Mouse (Mus musculus) embryonic facial prominence, embryonic 11.5 days (tissue): Measurements from ENCODE around the gene Crim1. TPM values are rescaled to one million over a fixed set of nuclear protein-coding genes. Genes with fewer than 3 reads are reported as not detected.

Source experiments
- ATAC-seq: fragments of 200-750 bp; cut with Nextera tagmentation; replicated peaks from 2 replicates; pipeline ENCODE4 v1.8.0; 2017; ENCODE audit warnings: low read depth; ENCODE audit not compliant: insufficient number of reproducible peaks, low FRiP score, low TSS enrichment
- DNase-seq: peaks from one replicate; pipeline ENCODE4 v3.0.0-alpha.2; 2015; ENCODE audit warnings: low spot score
- H3K27ac ChIP-seq: fragments of 300-500 bp; sonication (generic); replicated peaks from 2 replicates; pipeline ENCODE4 v1.5.1; 2014; ENCODE audit warnings: mild to moderate bottlenecking, low read depth, low read length, control low read depth
- H3K27me3 ChIP-seq: fragments of 300-500 bp; sonication (generic); 2 replicates; pipeline ENCODE4 v1.6.1; 2014; ENCODE audit warnings: mild to moderate bottlenecking, low read length, moderate library complexity, mixed read lengths; ENCODE audit not compliant: control insufficient read depth, insufficient read depth
- H3K36me3 ChIP-seq: fragments of 300-500 bp; sonication (generic); replicated peaks from 2 replicates; pipeline ENCODE4 v1.6.1; 2014; ENCODE audit warnings: low read depth, mild to moderate bottlenecking, low read length, moderate library complexity, mixed read lengths; ENCODE audit not compliant: control insufficient read depth, insufficient read depth
- H3K4me1 ChIP-seq: fragments of 300-500 bp; sonication (generic); 2 replicates; pipeline ENCODE4 v1.6.1; 2014; ENCODE audit warnings: low read length, mixed read lengths; ENCODE audit not compliant: control insufficient read depth, insufficient read depth
- H3K4me2 ChIP-seq: fragments of 300-500 bp; sonication (generic); 2 replicates; pipeline ENCODE4 v1.6.1; 2014; ENCODE audit warnings: low read depth, mild to moderate bottlenecking, control low read depth, low read length, moderate library complexity
- H3K4me3 ChIP-seq: fragments of 300-500 bp; sonication (generic); 2 replicates; pipeline ENCODE4 v1.5.1; 2014; ENCODE audit warnings: low read depth, low read length, control low read depth
- H3K9ac ChIP-seq: fragments of 300-500 bp; sonication (generic); replicated peaks from 2 replicates; pipeline ENCODE4 v1.6.1; 2014; ENCODE audit warnings: mild to moderate bottlenecking, control low read depth, low read length
- H3K9me3 ChIP-seq: fragments of 300-500 bp; sonication (generic); replicated peaks from 2 replicates; pipeline ENCODE4 v1.6.1; 2016; ENCODE audit warnings: mild to moderate bottlenecking, low read length, inconsistent platforms, mixed read lengths; ENCODE audit not compliant: control insufficient read depth
- WGBS: fragments of 180-500 bp; shearing (Covaris S2); extraction: QIAGEN DNeasy Blood & Tissue Kit; methylation state at CpG from one replicate; pipeline ENCODE4 v1.1.7; 2014; 5-methylcytosine and 5-hydroxymethylcytosine counted together
- polyA plus RNA-seq: library from polyadenylated mRNA; unstranded; fragments of >200 nt; fragmentation: Nextera tagmentation; extraction: Ambion mirVana; gene quantifications from 2 replicates; pipeline ENCODE4 v1.2.1, GENCODE M21; 2014

Crim1 gene
- polyA plus RNA-seq, 1 experiment from 2014 or later = 3.3 TPM

DNA sequence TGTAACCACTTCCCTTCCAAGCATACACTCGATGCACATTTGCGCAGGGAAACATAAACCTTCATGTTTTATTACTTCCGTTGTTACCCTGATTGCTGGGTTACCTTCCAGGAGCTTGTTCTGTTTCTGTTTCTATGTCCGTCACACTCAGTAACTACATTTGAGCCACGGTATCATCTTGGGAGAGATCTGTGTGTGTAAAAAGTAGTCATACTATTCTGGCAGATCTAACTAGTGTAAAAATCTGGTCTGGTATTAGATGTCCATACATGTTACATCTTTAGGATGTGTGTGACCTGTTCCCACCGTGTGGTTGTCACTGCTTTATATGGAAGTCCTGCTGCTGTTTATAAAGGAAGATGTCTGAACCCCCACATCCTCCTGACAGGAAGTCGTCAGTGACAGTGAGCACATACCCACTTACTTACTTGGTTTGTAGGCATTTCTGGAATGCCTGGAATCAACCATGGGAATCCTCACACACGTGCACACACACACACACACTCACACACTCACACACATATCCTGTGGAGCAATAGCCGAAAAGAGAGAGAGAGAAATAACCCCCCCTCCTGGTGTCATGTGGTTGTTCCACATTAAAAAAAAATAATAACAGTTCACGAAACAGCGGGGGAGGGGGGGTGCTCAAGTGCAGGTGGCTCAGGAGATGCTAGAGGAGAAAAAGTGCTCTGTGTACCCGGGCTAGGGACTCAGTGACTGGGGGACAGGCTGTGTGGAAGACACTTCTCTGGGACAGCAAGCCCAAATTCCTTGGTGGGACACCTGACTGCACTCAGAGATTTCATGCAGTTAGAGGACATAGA is 151.8 kb downstream of the Crim1 start:
- Histone ChIP-seq H3K4me3 (no peak overlapping the region), H3K27ac (no peak overlapping the region), H3K4me2 (no peak overlapping the region), H3K36me3 (no peaks in the 10 kb centered on the region), H3K9ac (no peak overlapping the region), H3K9me3 (no peaks in the 10 kb centered on the region), H3K4me1 (no peaks in the 10 kb centered on the region), H3K27me3 (no peaks in the 10 kb centered on the region)
- no peak for DNase-seq
- 75% methylated on average over 12 of the region's 12 CpGs for WGBS
- no peak for ATAC-seq

DNA sequence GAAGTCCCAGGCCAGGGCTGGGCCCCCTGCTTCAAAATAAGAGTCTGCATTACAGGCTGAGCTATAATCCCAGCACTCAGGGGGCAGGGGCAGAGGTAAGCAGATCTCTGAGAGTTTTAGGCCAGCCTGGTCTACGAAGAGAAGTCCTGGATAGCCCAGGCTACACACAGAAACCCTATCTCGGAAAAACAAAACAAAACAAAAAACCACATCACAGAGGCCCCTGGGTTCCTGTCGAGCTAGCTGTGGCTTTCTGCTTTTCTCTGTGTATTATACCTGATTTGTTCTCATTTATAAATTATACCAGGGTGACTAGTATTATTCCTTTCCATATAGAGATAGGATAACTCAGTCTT is 152.4 kb downstream of the Crim1 start:
- H3K4me1 ChIP-seq = no peaks in the 10 kb centered on the region
- no peak for DNase-seq
- H3K9me3 ChIP-seq = no peaks in the 10 kb centered on the region
- no peaks in the 10 kb centered on the region for H3K27me3 ChIP-seq
- no peak for ATAC-seq
- H3K4me3 ChIP-seq = no peak overlapping the region
- H3K4me2 ChIP-seq = no peak overlapping the region
- no peak overlapping the region for H3K27ac ChIP-seq
- H3K36me3 ChIP-seq = no peaks in the 10 kb centered on the region
- WGBS = 78% methylated on average over 3 of the region's 3 CpGs
- H3K9ac ChIP-seq = no peak overlapping the region

DNA sequence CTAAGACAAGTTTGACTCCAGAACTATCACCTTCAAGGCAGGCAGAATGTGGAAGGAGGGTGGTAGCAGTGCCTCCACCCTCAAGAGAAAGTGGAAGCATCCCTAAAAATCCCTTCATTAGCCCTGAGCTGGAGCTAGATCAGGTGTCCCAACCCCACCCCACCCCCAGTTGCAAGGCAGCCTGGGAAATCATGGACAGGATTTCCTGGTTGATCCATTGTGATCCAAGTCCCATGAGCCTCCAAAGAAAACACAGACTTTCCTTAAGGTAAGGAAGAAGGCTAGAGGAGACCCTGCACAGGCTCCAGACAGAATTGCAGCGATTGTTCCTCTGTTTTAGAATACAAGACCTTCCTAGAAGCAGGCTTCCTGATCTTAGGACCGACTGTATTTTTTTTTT is 154.4 kb downstream of the Crim1 start:
- no peaks in the 10 kb centered on the region for H3K9me3 ChIP-seq
- no peak overlapping the region for H3K27ac ChIP-seq
- ATAC-seq (no peak), DNase-seq (no peak)
- no peaks in the 10 kb centered on the region for H3K36me3 ChIP-seq
- no peaks in the 10 kb centered on the region for H3K27me3 ChIP-seq
- H3K4me2 ChIP-seq = no peak overlapping the region
- WGBS = 79% methylated on average over 2 of the region's 2 CpGs
- H3K4me3 ChIP-seq = no peak overlapping the region
- no peak overlapping the region for H3K9ac ChIP-seq
- no peaks in the 10 kb centered on the region for H3K4me1 ChIP-seq

DNA sequence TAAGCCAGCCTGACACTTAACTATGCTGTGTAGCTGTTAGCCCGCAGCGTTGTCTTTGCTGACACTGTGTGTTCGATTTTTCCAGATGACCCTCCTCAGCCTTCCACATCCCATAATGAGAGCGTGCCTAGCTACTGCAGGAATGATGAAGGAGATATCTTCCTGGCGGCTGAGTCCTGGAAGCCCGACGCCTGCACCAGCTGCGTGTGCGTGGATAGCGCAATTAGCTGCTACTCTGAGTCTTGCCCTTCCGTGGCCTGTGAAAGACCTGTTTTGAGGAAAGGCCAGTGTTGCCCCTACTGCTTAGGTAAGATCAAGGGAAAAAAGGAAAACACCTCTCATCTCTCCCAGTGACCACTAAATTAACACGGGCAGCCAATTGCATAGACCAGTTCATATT is 154.8 kb downstream of the Crim1 start:
- DNase-seq (no peak), ATAC-seq (no peak)
- H3K27me3 ChIP-seq = no peaks in the 10 kb centered on the region
- H3K36me3 ChIP-seq = no peaks in the 10 kb centered on the region
- no peak overlapping the region for H3K4me3 ChIP-seq
- H3K4me2 ChIP-seq = no peak overlapping the region
- no peak overlapping the region for H3K9ac ChIP-seq
- no peaks in the 10 kb centered on the region for H3K9me3 ChIP-seq
- H3K27ac ChIP-seq = no peak overlapping the region
- H3K4me1 ChIP-seq = no peaks in the 10 kb centered on the region
- 84% methylated on average over 12 of the region's 12 CpGs for WGBS

DNA sequence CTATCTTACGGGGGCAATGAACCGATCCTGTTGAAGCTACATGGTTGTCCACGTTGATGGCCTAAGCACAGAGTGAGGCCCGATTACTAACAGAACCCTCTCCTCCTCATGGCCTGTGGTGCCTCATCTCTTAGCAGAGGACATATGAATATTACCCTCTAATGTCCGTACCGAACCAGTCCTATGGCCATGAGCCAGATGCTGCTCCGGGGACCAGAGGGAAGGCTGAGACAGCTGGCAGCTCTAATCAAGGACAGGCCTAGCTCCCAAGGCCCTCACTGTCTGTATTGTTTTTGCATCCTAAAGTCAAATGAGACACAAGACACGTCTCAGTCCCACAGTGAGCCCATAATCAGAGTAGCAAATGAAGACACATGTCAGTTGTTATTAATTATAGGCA is 155.6 kb downstream of the Crim1 start:
- Histone ChIP-seq H3K27me3 (no peaks in the 10 kb centered on the region), H3K9ac (no peak overlapping the region), H3K4me2 (no peak overlapping the region), H3K4me3 (no peak overlapping the region), H3K27ac (no peak overlapping the region), H3K36me3 (no peaks in the 10 kb centered on the region), H3K4me1 (no peaks in the 10 kb centered on the region), H3K9me3 (no peaks in the 10 kb centered on the region)
- DNase-seq (no peak), ATAC-seq (no peak)
- 75% methylated on average over 8 of the region's 8 CpGs for WGBS

DNA sequence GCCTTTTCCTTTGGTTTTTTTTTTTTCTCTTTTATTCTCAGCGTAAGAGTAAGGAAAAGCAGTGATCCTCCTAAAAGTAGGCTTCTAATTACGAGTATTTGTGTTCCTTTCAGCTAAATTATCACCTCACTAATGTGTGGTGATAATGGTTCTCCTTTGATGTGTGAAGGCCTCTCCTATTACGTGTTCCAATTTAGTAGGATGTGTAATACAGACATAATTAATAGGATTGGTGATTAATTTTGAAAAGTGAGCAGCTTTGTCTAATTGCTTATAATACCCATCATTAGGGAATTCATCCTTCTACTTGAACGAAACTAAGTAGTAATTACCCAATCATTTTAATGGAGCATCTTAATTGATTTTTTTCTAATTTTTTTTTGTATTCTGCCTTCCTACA is 157.7 kb downstream of the Crim1 start:
- Histone ChIP-seq H3K4me3 (no peak overlapping the region), H3K36me3 (no peaks in the 10 kb centered on the region), H3K27ac (no peak overlapping the region), H3K9me3 (no peaks in the 10 kb centered on the region), H3K9ac (no peak overlapping the region), H3K4me2 (no peak overlapping the region), H3K4me1 (no peaks in the 10 kb centered on the region), H3K27me3 (no peaks in the 10 kb centered on the region)
- no peak for ATAC-seq
- 67% methylated on average over 4 of the region's 4 CpGs for WGBS
- no peak for DNase-seq

DNA sequence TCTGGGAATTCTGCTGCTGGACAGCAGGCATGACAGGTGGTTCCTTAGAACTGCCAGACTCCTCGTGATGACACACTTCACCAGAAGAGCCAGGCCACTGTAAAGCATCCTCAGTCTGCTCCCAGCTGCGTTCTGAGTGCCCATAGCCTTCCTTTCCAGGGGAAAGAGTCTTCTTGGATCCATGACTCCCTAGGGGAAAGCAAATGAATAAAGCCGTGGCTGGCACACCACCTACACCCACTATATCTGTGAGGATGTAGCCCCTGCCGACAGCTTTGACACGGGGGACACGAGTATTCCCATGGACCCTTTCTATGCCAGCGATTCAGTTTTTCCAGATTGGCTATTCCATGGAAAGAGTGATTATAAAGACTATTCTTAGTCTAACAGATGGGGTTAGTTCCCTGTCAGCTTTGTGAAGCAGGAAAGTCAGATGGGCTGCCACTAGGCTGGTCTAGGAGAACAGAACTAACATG is 158.2 kb downstream of the Crim1 start:
- Histone ChIP-seq H3K4me2 (no peak overlapping the region), H3K4me3 (no peak overlapping the region), H3K9ac (no peak overlapping the region), H3K27ac (no peak overlapping the region), H3K4me1 (no peaks in the 10 kb centered on the region), H3K36me3 (no peaks in the 10 kb centered on the region), H3K9me3 (no peaks in the 10 kb centered on the region), H3K27me3 (no peaks in the 10 kb centered on the region)
- DNase-seq = no peak
- WGBS = 79% methylated on average over 7 of the region's 7 CpGs
- ATAC-seq = 0 out of 2 replicates have a peak, but pooled peaks have one; percentile 37

DNA sequence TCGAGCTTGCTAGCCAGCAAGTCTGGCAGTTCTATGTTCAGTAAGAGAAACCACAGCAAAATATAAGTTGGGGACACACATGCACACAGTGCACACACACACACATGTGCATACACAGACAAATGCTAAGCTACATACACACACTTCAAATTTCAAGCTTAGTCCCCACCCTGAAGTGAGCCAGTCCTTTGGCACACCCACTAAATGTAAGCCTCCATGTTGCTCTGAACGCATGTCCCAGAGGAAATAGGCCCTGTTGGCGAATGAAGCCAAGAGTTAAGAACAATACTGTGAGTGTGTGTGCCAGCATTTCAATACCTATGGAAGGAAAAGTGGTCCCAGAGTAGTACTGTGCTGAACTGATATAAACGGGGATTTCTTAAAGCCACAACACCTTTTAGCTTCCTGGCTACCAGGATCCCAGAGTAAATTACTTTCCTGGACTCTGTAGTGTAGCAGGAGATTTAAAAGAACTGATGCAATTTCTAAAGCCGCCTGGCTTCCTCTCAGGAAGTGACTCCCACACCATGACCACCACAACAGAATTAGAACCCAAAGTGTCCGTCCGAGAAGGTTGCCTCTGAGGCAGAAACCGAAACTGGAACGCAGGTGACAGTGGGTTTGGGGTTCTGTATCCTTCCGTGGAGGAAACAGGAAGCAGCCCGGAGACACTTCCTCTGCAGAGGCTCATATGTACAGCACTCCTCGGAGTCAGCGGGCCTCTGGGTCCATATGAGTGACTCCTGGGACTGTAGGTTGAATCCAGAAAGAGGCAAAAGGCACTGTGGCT is 162.1 kb downstream of the Crim1 start:
- Histone ChIP-seq H3K4me2 (no peak overlapping the region), H3K27me3 (no peaks in the 10 kb centered on the region), H3K9ac (no peak overlapping the region), H3K36me3 (no peaks in the 10 kb centered on the region), H3K9me3 (no peaks in the 10 kb centered on the region), H3K27ac (no peak overlapping the region), H3K4me3 (no peak overlapping the region), H3K4me1 (no peaks in the 10 kb centered on the region)
- ATAC-seq (no peak), DNase-seq (no peak)
- WGBS = 80% methylated on average over 13 of the region's 13 CpGs
